22 mouse cellular contexts compared by ENCODE assay signal in the genomic region with DNA sequence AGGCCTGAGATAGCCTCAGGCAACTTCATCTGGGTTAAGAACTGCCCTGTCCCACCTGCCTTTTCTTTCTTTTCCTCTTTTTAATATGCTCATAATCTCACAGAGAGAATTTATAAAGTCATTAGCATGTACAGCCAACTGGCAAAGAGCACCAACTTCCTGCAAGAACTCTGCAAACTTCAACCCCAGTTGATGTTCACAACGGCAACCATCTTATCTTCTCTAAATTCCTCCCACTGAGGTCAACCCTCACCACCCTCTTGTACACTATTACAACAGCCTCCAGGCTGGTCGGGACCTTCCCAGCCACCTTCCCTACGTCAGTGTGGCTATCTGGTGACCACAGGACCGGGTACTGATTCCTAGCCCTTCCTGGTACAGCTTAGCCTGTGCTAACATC. TPM values are rescaled to one million over a fixed set of nuclear protein-coding genes. Genes with fewer than 3 reads are reported as not detected.
DNase-seq lines count a peak whose midpoint lies in the region; ATAC-seq and TF ChIP-seq lines count a peak whose summit lies in the region.
"Had no signal": no experiment of that assay in that cellular context is flagged by ENCODE, and none has a peak within 500 bp of the region (broad histone marks: within the 10 kb centered on the region; RNA-seq: fewer than 3 reads in every experiment).

No protein-coding gene starts in this region.

- no peak overlapping the region for H3K4me3 ChIP-seq in liver, embryonic 12.5 days
- no peak overlapping the region for H3K4me3 ChIP-seq in liver, embryonic 11.5 days (ENCODE audit: low read depth, low read length)
- peak overlapping the region; percentile 69; the same call in 1 of the 2 replicates for H3K4me3 ChIP-seq in E14TG2a.4 (replicated peaks; ENCODE audit: low read length)
- H3K4me3 ChIP-seq: forebrain, embryonic 10.5 days; forebrain, embryonic 13.5 days; hindbrain, embryonic 12.5 days; hindbrain, embryonic 15.5 days; intestine, embryonic 15.5 days had no signal

- no peak overlapping the region for H3K4me2 ChIP-seq in liver, embryonic 12.5 days
- H3K4me2 ChIP-seq in liver, embryonic 11.5 days: no peak overlapping the region
- H3K4me2 ChIP-seq: forebrain, embryonic 13.5 days; hindbrain, embryonic 12.5 days; hindbrain, embryonic 15.5 days; intestine, embryonic 15.5 days had no signal

- H3K36me3 ChIP-seq in liver, embryonic 12.5 days: no peaks in the 10 kb centered on the region
- H3K36me3 ChIP-seq in liver, embryonic 11.5 days (ENCODE audit: control insufficient read depth, insufficient read depth, low read length): no peaks in the 10 kb centered on the region
- H3K36me3 ChIP-seq in E14TG2a.4 (ENCODE audit: insufficient read depth, low read length): no peaks in the 10 kb centered on the region
- H3K36me3 ChIP-seq: forebrain, embryonic 10.5 days; hindbrain, embryonic 12.5 days; hindbrain, embryonic 15.5 days; intestine, embryonic 15.5 days had no signal

- ATAC-seq in liver, embryonic 12.5 days: no peak
- ATAC-seq in liver, embryonic 11.5 days (replicated peaks; ENCODE audit: low FRiP score): no peak
- ATAC-seq in granulocyte monocyte progenitor cell, adult 5-6 weeks (replicated peaks; ENCODE audit: poor library complexity, severe bottlenecking): peak; percentile 30
- ATAC-seq in megakaryocyte progenitor cell, adult 5-6 weeks (replicated peaks; ENCODE audit: poor library complexity): peak; percentile 23; the same call in 1 of the 2 replicates
- ATAC-seq: CD4-positive, CD25-positive, alpha-beta regulatory T cell, adult 4 months; forebrain, embryonic 13.5 days; forebrain, embryonic 16.5 days; intestine, embryonic 15.5 days; Patski had no signal

- DNase-seq in liver, embryonic 11.5 days (ENCODE audit: low spot score): no peak
- no peak for DNase-seq in lung, adult 18-20 months
- no peak for DNase-seq in gastrocnemius, postnatal 25 days
- DNase-seq: adrenal gland, postnatal 14 days; cerebellum, adult 11-12 months; cerebellum, adult 8-10 months; cerebellum, postnatal 10 days; cerebellum, postnatal 36 days; gastrocnemius, postnatal 10 days; heart, adult 18-20 months had no signal

- TF ChIP-seq CTCF in E14TG2a.4 (conservative IDR thresholded peaks at IDR 0.05; ENCODE audit: low read length): no peak

- 14% methylated on average over 4 of the region's 4 CpGs for WGBS in liver, embryonic 12.5 days (ENCODE audit: insufficient replicate concordance)
- WGBS in liver, embryonic 11.5 days: 34% methylated on average over 4 of the region's 4 CpGs

- peaks cover 62% of the 10 kb centered on the region for H3K4me1 ChIP-seq in liver, embryonic 12.5 days
- peaks cover 46% of the 10 kb centered on the region for H3K4me1 ChIP-seq in liver, embryonic 11.5 days (replicated peaks; ENCODE audit: control insufficient read depth, insufficient read depth, low read length)
- H3K4me1 ChIP-seq in E14TG2a.4 (replicated peaks; ENCODE audit: low read depth, low read length): peaks cover 41% of the 10 kb centered on the region

- no peaks in the 10 kb centered on the region for H3K27me3 ChIP-seq in liver, embryonic 12.5 days (replicated peaks)
- H3K27me3 ChIP-seq in liver, embryonic 11.5 days (replicated peaks; ENCODE audit: control insufficient read depth, insufficient read depth, low read length): no peaks in the 10 kb centered on the region
- peaks cover 38% of the 10 kb centered on the region for H3K27me3 ChIP-seq in E14TG2a.4 (ENCODE audit: insufficient read depth, low read length)
- H3K27me3 ChIP-seq: forebrain, embryonic 13.5 days; hindbrain, embryonic 15.5 days; intestine, embryonic 15.5 days; Patski had no signal

- H3K9ac ChIP-seq in liver, embryonic 12.5 days: no peak overlapping the region
- H3K9ac ChIP-seq in liver, embryonic 11.5 days (ENCODE audit: low read depth, low read length): no peak overlapping the region
- H3K9ac ChIP-seq: forebrain, embryonic 13.5 days; hindbrain, embryonic 12.5 days; hindbrain, embryonic 15.5 days; intestine, embryonic 15.5 days had no signal

- 0 out of 2 replicates have a peak overlapping the region, but pooled peaks have one; percentile 23 for H3K27ac ChIP-seq in liver, embryonic 12.5 days
- H3K27ac ChIP-seq in liver, embryonic 11.5 days (ENCODE audit: low read depth, low read length): no peak overlapping the region; the same call in 1 of the 2 replicates
- H3K27ac ChIP-seq: forebrain, embryonic 10.5 days; forebrain, embryonic 13.5 days; hindbrain, embryonic 12.5 days; hindbrain, embryonic 15.5 days; intestine, embryonic 15.5 days had no signal

- no peaks in the 10 kb centered on the region for H3K9me3 ChIP-seq in liver, embryonic 12.5 days (replicated peaks)
- no peaks in the 10 kb centered on the region for H3K9me3 ChIP-seq in liver, embryonic 11.5 days (ENCODE audit: control insufficient read depth, low read length)
- no peaks in the 10 kb centered on the region for H3K9me3 ChIP-seq in E14TG2a.4 (ENCODE audit: low read length)
- H3K9me3 ChIP-seq: forebrain, embryonic 10.5 days; forebrain, embryonic 13.5 days; hindbrain, embryonic 12.5 days; hindbrain, embryonic 15.5 days; intestine, embryonic 15.5 days had no signal

RNA-seq across cellular contexts. Expression of gene Nol4l, which starts 27.5 kb away (rescaled TPM):
- 9.3 and 9.8 TPM in 2 replicates for polyA plus RNA-seq in liver, embryonic 12.5 days (2016; fragmentation: Nextera tagmentation; extraction: Ambion mirVana)
- polyA plus RNA-seq in liver, embryonic 11.5 days (2014; fragmentation: Nextera tagmentation; extraction: Ambion mirVana): 14.1 and 15.8 TPM in 2 replicates
- 4.7 and 7.4 TPM in 2 replicates for total RNA-seq in granulocyte monocyte progenitor cell, adult 5-6 weeks (2014; fragmentation: Nextera tagmentation)
- total RNA-seq in granulocyte monocyte progenitor cell, adult 5-6 weeks (2017): 0.72 and 0.86 TPM in 2 replicates
- 3.0 and 4.4 TPM in 2 replicates for total RNA-seq in megakaryocyte progenitor cell, adult 5-6 weeks (2015)
- total RNA-seq in megakaryocyte progenitor cell, adult 5-6 weeks (2017): 1.4 and 3.7 TPM in 2 replicates
- 1 to 10 TPM; 1.4 to 1.6 TPM for total RNA-seq in gastrocnemius, postnatal 25 days (2021)

Comparison
In these comparisons a context has a peak if more than half of its experiments do, and no peak if none do; other contexts are left out.
1. ATAC-seq: peak in granulocyte monocyte progenitor cell, adult 5-6 weeks (single experiment) and megakaryocyte progenitor cell, adult 5-6 weeks (single experiment); none in liver, embryonic 12.5 days (single experiment) and liver, embryonic 11.5 days (single experiment).